In genomic region chr14:55584702-55585565, GRCm38 (mm10) we compare ENCODE assay signal across 8 mouse cellular contexts. TPM values are rescaled to one million over a fixed set of nuclear protein-coding genes. Genes with fewer than 3 reads are reported as not detected.
DNase-seq lines count a peak whose midpoint lies in the region; ATAC-seq and TF ChIP-seq lines count a peak whose summit lies in the region.

Gene Emc9 (minus strand): TSS chr14:55585302.

- DNase-seq in c-Kit-positive CD71-negative TER-119-negative erythroid progenitor cells, embryonic 14.5 days (ENCODE audit: low read depth), result peak; percentile 68
- peak; percentile 64 for DNase-seq in forebrain, embryonic 10.5 days (ENCODE audit: extremely low spot score, low spot score)
- peak; percentile 84 to 93 for DNase-seq in kidney, postnatal 25 days
- DNase-seq in neural tube, embryonic 11.5 days (ENCODE audit: low spot score), result peak; percentile 48
- DNase-seq in stomach, postnatal 0 days (ENCODE audit: low spot score), result peak; percentile 78

- WGBS in forebrain, embryonic 10.5 days, result 2% methylated on average over 43 of the region's 43 CpGs
- 3% methylated on average over 42 of the region's 43 CpGs for WGBS in heart, embryonic 16.5 days
- under 1% methylated on average over 43 of the region's 43 CpGs for WGBS in liver, embryonic 15.5 days (ENCODE audit: insufficient replicate concordance)
- WGBS in neural tube, embryonic 11.5 days, result 2% methylated on average over 43 of the region's 43 CpGs
- WGBS in stomach, postnatal 0 days, result 5% methylated on average over 43 of the region's 43 CpGs

- H3K4me3 ChIP-seq in E14TG2a.4 (replicated peaks; ENCODE audit: low read length), result peak within 1 kb of the TSS; percentile 85
- H3K4me3 ChIP-seq in forebrain, embryonic 10.5 days, result peak within 1 kb of the TSS; percentile 67
- peak within 1 kb of the TSS; percentile 64 for H3K4me3 ChIP-seq in heart, embryonic 16.5 days (ENCODE audit: low read length)
- peak within 1 kb of the TSS; percentile 75 for H3K4me3 ChIP-seq in liver, embryonic 15.5 days (replicated peaks)
- H3K4me3 ChIP-seq in neural tube, embryonic 11.5 days (ENCODE audit: low read depth, low read length), result peak within 1 kb of the TSS; percentile 45
- peak within 1 kb of the TSS; percentile 53 for H3K4me3 ChIP-seq in stomach, postnatal 0 days (ENCODE audit: low read depth, low read length)

- peaks cover 5% of the 10 kb centered on the region for H3K27me3 ChIP-seq in E14TG2a.4 (ENCODE audit: insufficient read depth, low read length)
- peaks cover 18% of the 10 kb centered on the region for H3K27me3 ChIP-seq in forebrain, embryonic 10.5 days (ENCODE audit: poor library complexity, severe bottlenecking)
- no peaks in the 10 kb centered on the region for H3K27me3 ChIP-seq in heart, embryonic 16.5 days (ENCODE audit: control insufficient read depth, insufficient read depth, low read length)
- H3K27me3 ChIP-seq in liver, embryonic 15.5 days, result no peaks in the 10 kb centered on the region
- H3K27me3 ChIP-seq in neural tube, embryonic 11.5 days (ENCODE audit: control insufficient read depth, insufficient read depth, low read length), result no peaks in the 10 kb centered on the region
- no peaks in the 10 kb centered on the region for H3K27me3 ChIP-seq in stomach, postnatal 0 days (ENCODE audit: control insufficient read depth, insufficient read depth, low read length)

- H3K9me3 ChIP-seq in E14TG2a.4 (ENCODE audit: low read length), result no peaks in the 10 kb centered on the region
- no peaks in the 10 kb centered on the region for H3K9me3 ChIP-seq in forebrain, embryonic 10.5 days
- no peaks in the 10 kb centered on the region for H3K9me3 ChIP-seq in heart, embryonic 16.5 days (replicated peaks; ENCODE audit: control insufficient read depth, low read length)
- H3K9me3 ChIP-seq in liver, embryonic 15.5 days (replicated peaks), result no peaks in the 10 kb centered on the region
- H3K9me3 ChIP-seq in neural tube, embryonic 11.5 days (ENCODE audit: control insufficient read depth, low read length), result no peaks in the 10 kb centered on the region
- H3K9me3 ChIP-seq in stomach, postnatal 0 days (ENCODE audit: control insufficient read depth, low read length), result no peaks in the 10 kb centered on the region

- H3K4me2 ChIP-seq in heart, embryonic 16.5 days (ENCODE audit: low read depth, low read length), result peak within 1 kb of the TSS; percentile 85
- H3K4me2 ChIP-seq in liver, embryonic 15.5 days, result peak within 1 kb of the TSS; percentile 94
- H3K4me2 ChIP-seq in neural tube, embryonic 11.5 days (ENCODE audit: low read depth), result peak within 1 kb of the TSS; percentile 76
- peak within 1 kb of the TSS; percentile 86 for H3K4me2 ChIP-seq in stomach, postnatal 0 days (replicated peaks; ENCODE audit: low read depth)

- peaks cover 41% of the 10 kb centered on the region for H3K36me3 ChIP-seq in E14TG2a.4 (ENCODE audit: insufficient read depth, low read length)
- H3K36me3 ChIP-seq in forebrain, embryonic 10.5 days (replicated peaks), result peaks cover 38% of the 10 kb centered on the region
- peaks cover 19% of the 10 kb centered on the region for H3K36me3 ChIP-seq in heart, embryonic 16.5 days (ENCODE audit: control insufficient read depth, insufficient read depth)
- peaks cover 46% of the 10 kb centered on the region for H3K36me3 ChIP-seq in liver, embryonic 15.5 days (replicated peaks)
- H3K36me3 ChIP-seq in neural tube, embryonic 11.5 days (ENCODE audit: control insufficient read depth, insufficient read depth, low read length), result no peaks in the 10 kb centered on the region
- H3K36me3 ChIP-seq in stomach, postnatal 0 days (ENCODE audit: control insufficient read depth, insufficient read depth, low read length), result peaks cover 4% of the 10 kb centered on the region; the same call in 1 of the 2 replicates

- peak within 1 kb of the TSS; percentile 81 for H3K9ac ChIP-seq in heart, embryonic 16.5 days (ENCODE audit: low read length)
- H3K9ac ChIP-seq in liver, embryonic 15.5 days, result peak within 1 kb of the TSS; percentile 74
- peak within 1 kb of the TSS; percentile 54 for H3K9ac ChIP-seq in neural tube, embryonic 11.5 days (ENCODE audit: low read length)
- H3K9ac ChIP-seq in stomach, postnatal 0 days (ENCODE audit: low read length), result peak within 1 kb of the TSS; percentile 63

- TF ChIP-seq CTCF in E14TG2a.4 (conservative IDR thresholded peaks at IDR 0.05; ENCODE audit: low read length), result no peak
- no peak for TF ChIP-seq CTCF in stomach, postnatal 0 days (IDR thresholded peaks at IDR 0.05; ENCODE audit: low read depth)

- peak; percentile 87 for ATAC-seq in heart, embryonic 16.5 days (replicated peaks; ENCODE audit: extremely low read depth, insufficient read depth, low FRiP score)
- peak; percentile 96 for ATAC-seq in liver, embryonic 15.5 days (ENCODE audit: insufficient read depth)
- peak; percentile 67; the same call in 1 of the 2 replicates for ATAC-seq in neural tube, embryonic 11.5 days (ENCODE audit: insufficient read depth, low FRiP score, low TSS enrichment)
- ATAC-seq in stomach, postnatal 0 days (ENCODE audit: low FRiP score, low TSS enrichment), result peak; percentile 85

- TF ChIP-seq EP300 in stomach, postnatal 0 days (optimal IDR thresholded peaks at IDR 0.05), result no peak

- peaks cover 58% of the 10 kb centered on the region for H3K4me1 ChIP-seq in E14TG2a.4 (replicated peaks; ENCODE audit: low read depth, low read length)
- peaks cover 28% of the 10 kb centered on the region for H3K4me1 ChIP-seq in forebrain, embryonic 10.5 days
- peaks cover 8% of the 10 kb centered on the region for H3K4me1 ChIP-seq in heart, embryonic 16.5 days (ENCODE audit: control insufficient read depth, insufficient read depth, low read length)
- peaks cover 63% of the 10 kb centered on the region for H3K4me1 ChIP-seq in liver, embryonic 15.5 days (replicated peaks)
- peaks cover 8% of the 10 kb centered on the region; the same call in 1 of the 2 replicates for H3K4me1 ChIP-seq in neural tube, embryonic 11.5 days (ENCODE audit: control insufficient read depth, insufficient read depth, low read length)
- H3K4me1 ChIP-seq in stomach, postnatal 0 days (replicated peaks; ENCODE audit: control insufficient read depth, insufficient read depth), result peaks cover 3% of the 10 kb centered on the region; the same call in 1 of the 2 replicates

- H3K27ac ChIP-seq in forebrain, embryonic 10.5 days, result peak within 1 kb of the TSS; percentile 74
- H3K27ac ChIP-seq in heart, embryonic 16.5 days (ENCODE audit: low read length), result peak within 1 kb of the TSS; percentile 83
- H3K27ac ChIP-seq in liver, embryonic 15.5 days (replicated peaks), result peak within 1 kb of the TSS; percentile 98
- H3K27ac ChIP-seq in neural tube, embryonic 11.5 days (ENCODE audit: low read depth, low read length), result 0 out of 2 replicates have a peak within 1 kb of the TSS, but pooled peaks have one; percentile 17
- peak within 1 kb of the TSS; percentile 73 for H3K27ac ChIP-seq in stomach, postnatal 0 days (replicated peaks)

RNA-seq across cellular contexts. Expression of gene Emc9, which starts in this region (rescaled TPM):
- 5.3 and 5.4 TPM in 2 replicates for polyA plus RNA-seq in forebrain, embryonic 10.5 days (2016; fragmentation: Nextera tagmentation; extraction: Ambion mirVana)
- polyA plus RNA-seq in heart, embryonic 16.5 days (2015; fragmentation: Nextera tagmentation; extraction: Ambion mirVana), result 24.0 and 26.5 TPM in 2 replicates
- polyA plus RNA-seq in liver, embryonic 15.5 days (2015; fragmentation: Nextera tagmentation; extraction: Ambion mirVana), result 25.6 and 25.9 TPM in 2 replicates
- polyA plus RNA-seq in neural tube, embryonic 11.5 days (2014; fragmentation: Nextera tagmentation; extraction: Ambion mirVana), result 6.0 and 7.6 TPM in 2 replicates
- 13.1 and 14.5 TPM in 2 replicates for polyA plus RNA-seq in stomach, postnatal 0 days (2015; fragmentation: Nextera tagmentation; extraction: Ambion mirVana)

Comparison
In these comparisons a context has a peak if more than half of its experiments do, and no peak if none do; other contexts are left out.
1. Peak in every context shown above with its lines: DNase-seq, ATAC-seq, H3K4me3 ChIP-seq and H3K27ac ChIP-seq.
2. H3K27ac ChIP-seq: peak in every context shown above with its lines; median percentile 98 in liver, embryonic 15.5 days; 83 in heart, embryonic 16.5 days; 74 in forebrain, embryonic 10.5 days; 73 in stomach, postnatal 0 days; 17 in neural tube, embryonic 11.5 days.